Mouse (Mus musculus): ENCODE measurements around the gene Hif1an. TPM values are rescaled to one million over a fixed set of nuclear protein-coding genes. Genes with fewer than 3 reads are reported as not detected.

Hif1an gene
- total and polyA plus RNA-seq, 2 experiments = 8.8 to 10.6 TPM

DNA sequence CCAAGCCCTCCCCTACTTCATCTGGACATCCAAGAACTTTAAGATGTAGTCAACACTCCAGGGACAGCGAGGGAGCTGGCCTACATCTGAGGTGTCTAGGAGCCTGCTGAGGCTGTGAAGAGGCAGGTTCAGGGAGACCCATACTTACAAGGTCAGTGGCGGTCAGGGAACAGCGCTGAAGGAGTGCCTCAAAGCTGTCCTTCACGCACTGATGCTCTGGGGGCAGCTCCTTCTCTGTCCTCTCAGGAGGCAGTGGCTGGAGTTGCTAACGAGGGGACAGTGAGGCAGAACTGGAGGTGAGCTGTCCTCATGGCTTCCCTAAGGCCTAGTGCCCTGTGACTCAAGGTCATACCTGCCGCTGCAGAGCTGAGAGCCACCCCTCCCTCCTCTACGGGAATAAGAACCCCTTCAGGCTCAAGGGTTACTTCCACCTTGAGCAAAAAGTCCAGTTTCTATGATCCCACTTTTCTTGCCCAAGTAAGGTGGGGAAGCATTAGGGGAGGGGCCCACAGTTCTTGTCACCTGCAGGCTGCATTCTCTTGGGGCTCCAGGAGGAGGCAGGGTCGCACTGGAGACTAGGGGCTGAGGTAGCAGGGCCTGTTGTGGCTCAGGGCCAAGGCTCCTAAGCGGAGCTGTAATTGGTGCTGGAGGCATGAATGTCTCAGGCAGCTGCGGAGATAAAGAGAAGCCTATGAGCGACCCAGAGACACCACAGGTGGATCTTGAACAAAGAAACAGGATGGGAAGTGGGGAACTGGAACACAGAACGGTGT lies 44.5 kb upstream of the Hif1an start:
- TF ChIP-seq CTCF (IDR thresholded peaks at IDR 0.05; ENCODE audit: low read depth, low read length) (no peak), POLR2A (IDR thresholded peaks at IDR 0.05; ENCODE audit: extremely low read depth, insufficient read depth, low read length) (no peak)
- Histone ChIP-seq H3K27me3 (ENCODE audit: control insufficient read depth, insufficient read depth, low read length) (no peaks in the 10 kb centered on the region; the same call in 1 of the 2 replicates), H3K4me1 (ENCODE audit: control insufficient read depth, insufficient read depth, low read length) (no peaks in the 10 kb centered on the region), H3K4me3 (ENCODE audit: insufficient read depth, low read depth, low read length) (no peak overlapping the region), H3K9ac (ENCODE audit: low read depth, low read length) (no peak overlapping the region), H3K79me2 (ENCODE audit: control insufficient read depth, insufficient read depth, low read length) (no peaks in the 10 kb centered on the region), H3K27ac (replicated peaks; ENCODE audit: insufficient read depth, low read depth, low read length) (no peak overlapping the region), H3K36me3 (ENCODE audit: control insufficient read depth, insufficient read depth, low read length) (no peaks in the 10 kb centered on the region; the same call in 1 of the 2 replicates)
- WGBS = 90% methylated on average over 12 of the region's 12 CpGs
- no peak for DNase-seq (ENCODE audit: extremely low read depth, low read depth, low spot score)

DNA sequence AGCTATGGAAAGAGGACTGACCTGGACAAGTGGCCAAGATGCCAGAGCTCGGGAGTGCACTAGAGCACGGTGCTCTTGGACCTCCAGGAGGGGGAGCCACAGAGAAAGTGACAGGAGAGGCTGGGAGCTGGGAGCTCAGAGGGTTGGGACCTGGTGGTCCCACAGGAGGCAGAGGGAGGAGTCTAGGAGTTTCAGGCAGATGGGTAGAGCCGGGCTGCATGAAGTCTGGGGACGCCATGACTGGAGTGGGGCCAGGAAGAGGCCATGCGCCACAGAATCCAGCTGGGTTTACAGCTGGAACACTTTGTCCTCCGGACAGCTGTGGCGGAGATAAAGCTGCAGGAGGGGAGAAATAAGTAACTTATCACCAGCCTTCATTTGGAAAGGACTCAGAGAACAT lies 43.5 kb upstream of the Hif1an start:
- Histone ChIP-seq H3K4me3 (ENCODE audit: insufficient read depth, low read depth, low read length) (no peak overlapping the region), H3K9ac (ENCODE audit: low read depth, low read length) (no peak overlapping the region), H3K27ac (replicated peaks; ENCODE audit: insufficient read depth, low read depth, low read length) (no peak overlapping the region), H3K79me2 (ENCODE audit: control insufficient read depth, insufficient read depth, low read length) (no peaks in the 10 kb centered on the region), H3K4me1 (ENCODE audit: control insufficient read depth, insufficient read depth, low read length) (no peaks in the 10 kb centered on the region), H3K27me3 (ENCODE audit: control insufficient read depth, insufficient read depth, low read length) (no peaks in the 10 kb centered on the region; the same call in 1 of the 2 replicates), H3K36me3 (ENCODE audit: control insufficient read depth, insufficient read depth, low read length) (no peaks in the 10 kb centered on the region; the same call in 1 of the 2 replicates)
- DNase-seq (ENCODE audit: extremely low read depth, low read depth, low spot score) = peak; percentile 10
- TF ChIP-seq CTCF (IDR thresholded peaks at IDR 0.05; ENCODE audit: low read depth, low read length) (peak; percentile 39), POLR2A (IDR thresholded peaks at IDR 0.05; ENCODE audit: extremely low read depth, insufficient read depth, low read length) (no peak)
- WGBS = 69% methylated on average over 7 of the region's 7 CpGs

DNA sequence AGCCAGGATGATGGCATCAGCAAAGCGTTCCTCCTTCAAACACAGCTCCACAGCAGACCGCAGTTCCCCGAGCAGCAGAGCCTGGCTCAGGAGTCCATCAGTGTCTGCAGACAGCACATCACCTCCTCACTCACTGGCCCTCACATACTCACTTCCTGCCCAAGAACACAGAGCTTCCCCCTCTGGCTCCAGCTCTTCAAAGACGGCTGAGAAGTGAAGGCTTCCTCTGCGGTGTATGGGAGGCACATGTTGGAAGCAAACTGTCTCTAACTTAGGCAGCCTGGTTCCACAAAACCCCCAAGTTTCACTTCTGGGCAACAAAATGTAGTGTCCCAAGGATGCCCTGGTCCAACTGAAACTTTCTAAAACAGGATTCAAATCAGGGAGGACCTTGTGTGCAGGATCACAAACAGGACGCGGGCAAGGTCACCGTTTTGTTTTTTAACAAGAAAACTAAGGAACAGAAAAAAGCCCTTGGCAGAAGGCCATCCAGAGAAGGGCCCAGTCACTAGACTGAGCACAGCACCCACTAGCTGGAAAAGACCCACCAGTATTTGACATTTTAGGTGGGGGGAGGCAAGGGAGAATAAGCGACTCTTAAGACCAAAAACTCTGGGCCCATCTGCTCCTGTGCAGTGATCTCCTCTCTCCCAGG lies 37.0 kb upstream of the Hif1an start:
- no peaks in the 10 kb centered on the region for H3K27me3 ChIP-seq (ENCODE audit: control insufficient read depth, insufficient read depth, low read length)
- DNase-seq (ENCODE audit: extremely low read depth, low read depth, low spot score) = no peak
- TF ChIP-seq CTCF (IDR thresholded peaks at IDR 0.05; ENCODE audit: low read depth, low read length) = no peak
- no peak for TF ChIP-seq POLR2A (IDR thresholded peaks at IDR 0.05; ENCODE audit: extremely low read depth, insufficient read depth, low read length)
- peaks cover 7% of the 10 kb centered on the region for H3K36me3 ChIP-seq (ENCODE audit: control insufficient read depth, insufficient read depth, low read length)
- 73% methylated on average over 9 of the region's 9 CpGs for WGBS
- H3K9ac ChIP-seq (ENCODE audit: low read depth, low read length) = no peak overlapping the region
- no peaks in the 10 kb centered on the region for H3K4me1 ChIP-seq (ENCODE audit: control insufficient read depth, insufficient read depth, low read length)
- no peak overlapping the region for H3K4me3 ChIP-seq (ENCODE audit: insufficient read depth, low read depth, low read length)
- no peak overlapping the region for H3K27ac ChIP-seq (replicated peaks; ENCODE audit: insufficient read depth, low read depth, low read length)
- no peaks in the 10 kb centered on the region for H3K79me2 ChIP-seq (ENCODE audit: control insufficient read depth, insufficient read depth, low read length)

DNA sequence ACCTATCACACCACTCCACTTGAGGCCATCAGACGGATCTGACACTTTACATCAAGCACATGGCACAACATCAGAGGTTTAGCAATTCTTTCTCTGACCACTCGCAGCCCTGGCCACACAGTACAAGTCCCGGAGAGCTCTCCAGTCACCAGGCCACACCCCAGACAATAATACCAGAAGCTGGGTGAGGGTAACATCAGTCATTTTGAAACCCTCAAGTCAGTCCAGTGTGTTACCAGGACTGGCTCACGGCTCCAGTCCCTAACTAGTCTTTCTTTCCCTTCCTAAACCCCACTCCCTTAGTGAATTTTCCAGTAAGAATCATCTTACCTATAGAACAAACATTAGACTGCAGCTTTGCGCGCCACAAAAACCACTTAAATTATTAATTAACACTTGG lies 32.6 kb upstream of the Hif1an start:
- Histone ChIP-seq H3K36me3 (ENCODE audit: control insufficient read depth, insufficient read depth, low read length) (peaks cover 14% of the 10 kb centered on the region), H3K4me1 (ENCODE audit: control insufficient read depth, insufficient read depth, low read length) (no peaks in the 10 kb centered on the region), H3K27ac (replicated peaks; ENCODE audit: insufficient read depth, low read depth, low read length) (no peak overlapping the region), H3K27me3 (ENCODE audit: control insufficient read depth, insufficient read depth, low read length) (no peaks in the 10 kb centered on the region), H3K4me3 (ENCODE audit: insufficient read depth, low read depth, low read length) (no peak overlapping the region), H3K79me2 (ENCODE audit: control insufficient read depth, insufficient read depth, low read length) (no peaks in the 10 kb centered on the region), H3K9ac (ENCODE audit: low read depth, low read length) (no peak overlapping the region)
- WGBS = 93% methylated on average over 6 of the region's 6 CpGs
- TF ChIP-seq POLR2A (IDR thresholded peaks at IDR 0.05; ENCODE audit: extremely low read depth, insufficient read depth, low read length) (no peak), CTCF (IDR thresholded peaks at IDR 0.05; ENCODE audit: low read depth, low read length) (no peak)
- DNase-seq (ENCODE audit: extremely low read depth, low read depth, low spot score) = no peak

DNA sequence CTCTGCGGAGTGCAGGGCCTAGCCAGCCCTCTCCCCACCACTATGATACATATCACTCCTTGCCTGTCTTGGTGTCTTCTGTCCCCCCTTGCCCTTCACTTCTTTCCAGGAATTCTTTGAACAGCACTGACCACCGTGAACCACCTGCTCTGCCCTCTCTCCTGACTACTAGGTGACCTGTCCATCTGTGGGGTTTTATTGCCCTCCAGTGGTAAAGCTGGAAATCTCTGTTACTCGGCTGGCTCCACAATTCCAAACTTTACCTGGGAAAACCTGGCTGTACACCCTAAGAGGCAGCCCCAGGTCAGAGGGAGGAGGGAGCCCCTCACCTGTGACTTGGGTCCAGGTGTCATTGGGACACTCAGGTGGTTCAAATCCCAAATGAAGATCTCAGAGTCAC lies 27.3 kb upstream of the Hif1an start:
- Histone ChIP-seq H3K36me3 (ENCODE audit: control insufficient read depth, insufficient read depth, low read length) (peaks cover 9% of the 10 kb centered on the region), H3K79me2 (ENCODE audit: control insufficient read depth, insufficient read depth, low read length) (no peaks in the 10 kb centered on the region), H3K27ac (replicated peaks; ENCODE audit: insufficient read depth, low read depth, low read length) (no peak overlapping the region), H3K4me1 (ENCODE audit: control insufficient read depth, insufficient read depth, low read length) (no peaks in the 10 kb centered on the region), H3K9ac (ENCODE audit: low read depth, low read length) (no peak overlapping the region), H3K27me3 (ENCODE audit: control insufficient read depth, insufficient read depth, low read length) (no peaks in the 10 kb centered on the region), H3K4me3 (ENCODE audit: insufficient read depth, low read depth, low read length) (no peak overlapping the region)
- 68% methylated on average over 3 of the region's 3 CpGs for WGBS
- no peak for DNase-seq (ENCODE audit: extremely low read depth, low read depth, low spot score)
- no peak for TF ChIP-seq POLR2A (IDR thresholded peaks at IDR 0.05; ENCODE audit: extremely low read depth, insufficient read depth, low read length)
- 0 out of 2 replicates have a peak, but pooled peaks have one; percentile 0 for TF ChIP-seq CTCF (IDR thresholded peaks at IDR 0.05; ENCODE audit: low read depth, low read length)
